Mouse (Mus musculus): ENCODE data around the gene Fgfr2.

GRCm38 (mm10) chr7:131797161-131797560, 1326.0 kb downstream of the Fgfr2 start:
- TF ChIP-seq CTCF (IDR thresholded peaks at IDR 0.05; ENCODE audit: borderline replicate concordance, insufficient read depth, low read length) = no peak
- no peak for TF ChIP-seq POLR2A (IDR thresholded peaks at IDR 0.05; ENCODE audit: low read depth, low read length)
